ENCODE assay signal across 13 mouse cellular contexts in genomic region chr2:31026642-31027041, GRCm38 (mm10). TPM values are rescaled to one million over a fixed set of nuclear protein-coding genes. Genes with fewer than 3 reads are reported as not detected.
DNase-seq lines count a peak whose midpoint lies in the region; ATAC-seq lines count a peak whose summit lies in the region.
"Had no signal": no experiment of that assay in that cellular context is flagged by ENCODE, and none has a peak within 500 bp of the region (broad histone marks: within the 10 kb centered on the region; RNA-seq: fewer than 3 reads in every experiment).

No protein-coding gene starts in this region.

- H3K9me3 ChIP-seq in heart, embryonic 14.5 days (ENCODE audit: control insufficient read depth, low read length), result no peaks in the 10 kb centered on the region
- H3K9me3 ChIP-seq in forebrain, embryonic 10.5 days, result no peaks in the 10 kb centered on the region
- H3K9me3 ChIP-seq: hindbrain, embryonic 13.5 days; megakaryocyte, embryonic 14.5 days had no signal

- H3K27me3 ChIP-seq in heart, embryonic 14.5 days (ENCODE audit: control insufficient read depth, insufficient read depth, low read length), result no peaks in the 10 kb centered on the region
- H3K27me3 ChIP-seq in forebrain, embryonic 10.5 days (ENCODE audit: poor library complexity, severe bottlenecking), result no peaks in the 10 kb centered on the region
- H3K27me3 ChIP-seq: hindbrain, embryonic 13.5 days; megakaryocyte, embryonic 14.5 days had no signal

- peaks cover 60% of the 10 kb centered on the region for H3K36me3 ChIP-seq in heart, embryonic 14.5 days (ENCODE audit: control insufficient read depth, insufficient read depth, low read length)
- H3K36me3 ChIP-seq in forebrain, embryonic 10.5 days (replicated peaks), result peaks cover 26% of the 10 kb centered on the region

- H3K4me3 ChIP-seq in heart, embryonic 14.5 days (ENCODE audit: control insufficient read depth in 1 of 2, insufficient read depth in 1 of 2, low read depth in 1 of 2, low read length in 2 of 2), result no peak overlapping the region
- no peak overlapping the region for H3K4me3 ChIP-seq in forebrain, embryonic 10.5 days
- H3K4me3 ChIP-seq: hindbrain, embryonic 13.5 days; megakaryocyte, embryonic 14.5 days had no signal

- DNase-seq in heart, postnatal 25 days (ENCODE audit: low spot score), result no peak
- peak; percentile 25 for DNase-seq in 416B (ENCODE audit: low read depth)
- DNase-seq in CD4-positive, CD25-positive, alpha-beta regulatory T cell, adult 2 months (ENCODE audit: low read depth, low spot score), result peak; percentile 64
- no peak for DNase-seq in forebrain, embryonic 10.5 days (ENCODE audit: extremely low spot score, low spot score)
- no peak for DNase-seq in urinary bladder, adult 18-20 months (ENCODE audit: low spot score in 2 of 2)
- DNase-seq: cerebellum, adult 11-12 months; gastrocnemius, postnatal 14 days; kidney, adult 8-10 months; thymus, postnatal 36 days had no signal

- WGBS in heart, embryonic 14.5 days, result 37% methylated on average over 8 of the region's 8 CpGs
- WGBS in forebrain, embryonic 10.5 days, result 80% methylated on average over 8 of the region's 8 CpGs

- no peak overlapping the region for H3K4me2 ChIP-seq in heart, embryonic 14.5 days (ENCODE audit: low read length)
- H3K4me2 ChIP-seq: hindbrain, embryonic 13.5 days had no signal

- H3K27ac ChIP-seq in heart, embryonic 14.5 days (replicated peaks in 1 of 2; ENCODE audit: control insufficient read depth in 1 of 2, insufficient read depth in 1 of 2, low read depth in 2 of 2, low read length in 2 of 2), result peak overlapping the region; percentile 29 to 69
- no peak overlapping the region for H3K27ac ChIP-seq in forebrain, embryonic 10.5 days
- H3K27ac ChIP-seq: hindbrain, embryonic 13.5 days had no signal

- H3K4me1 ChIP-seq in heart, embryonic 14.5 days (ENCODE audit: control insufficient read depth in 2 of 2, insufficient read depth in 2 of 2, low read length in 2 of 2), result peaks cover 12 to 21% of the 10 kb centered on the region in 2 experiments
- peaks cover 9% of the 10 kb centered on the region; the same call in 1 of the 2 replicates for H3K4me1 ChIP-seq in forebrain, embryonic 10.5 days
- H3K4me1 ChIP-seq: hindbrain, embryonic 13.5 days had no signal

- no peak for ATAC-seq in heart, embryonic 14.5 days (ENCODE audit: insufficient number of reproducible peaks, insufficient read depth, low FRiP score, low read depth)
- ATAC-seq in monocyte, adult 5-6 weeks (replicated peaks; ENCODE audit: insufficient number of reproducible peaks, low FRiP score, low TSS enrichment, poor library complexity, severe bottlenecking), result 0 out of 2 replicates have a peak, but pooled peaks have one; percentile 13

- peak overlapping the region; percentile 34 for H3K9ac ChIP-seq in heart, embryonic 14.5 days (ENCODE audit: low read length)
- H3K9ac ChIP-seq: hindbrain, embryonic 13.5 days had no signal

- intact Hi-C loops in heart, postnatal 25 days (cut with DNase I), result loop anchor here (5.0 kb wide), 1 partner anchor 156 kb away; no protein-coding TSS in a partner anchor

RNA-seq across cellular contexts. Expression of gene Usp20, which starts 44.6 kb away (rescaled TPM):
- polyA plus RNA-seq in heart, embryonic 14.5 days (2014; fragmentation: Nextera tagmentation; extraction: Ambion mirVana), result 34.4 and 35.6 TPM in 2 replicates
- 10 to 100 TPM; 49.4 to 55.3 TPM for total RNA-seq in heart, postnatal 25 days (2021)
- total RNA-seq in monocyte, adult 5-6 weeks (2017), result 2.2 to 10.4 TPM (median 3.5 TPM) in 3 replicates
- 18.0 and 18.1 TPM in 2 replicates for polyA plus RNA-seq in forebrain, embryonic 10.5 days (2016; fragmentation: Nextera tagmentation; extraction: Ambion mirVana)

RNA-seq across cellular contexts. Expression of gene BC005624, which starts 44.6 kb away (rescaled TPM):
- 30.8 and 32.9 TPM in 2 replicates for polyA plus RNA-seq in heart, embryonic 14.5 days (2014; fragmentation: Nextera tagmentation; extraction: Ambion mirVana)
- 10 to 100 TPM; 18.7 to 19.1 TPM for total RNA-seq in heart, postnatal 25 days (2021)
- 95.8 to 155 TPM (median 141 TPM) in 3 replicates for total RNA-seq in monocyte, adult 5-6 weeks (2017)
- polyA plus RNA-seq in forebrain, embryonic 10.5 days (2016; fragmentation: Nextera tagmentation; extraction: Ambion mirVana), result 61.9 and 62.0 TPM in 2 replicates

RNA-seq across cellular contexts. Expression of gene Tor1a, which starts 58.9 kb away (rescaled TPM):
- 44.4 and 48.8 TPM in 2 replicates for polyA plus RNA-seq in heart, embryonic 14.5 days (2014; fragmentation: Nextera tagmentation; extraction: Ambion mirVana)
- 10 to 100 TPM; 11.2 to 12.2 TPM for total RNA-seq in heart, postnatal 25 days (2021)
- total RNA-seq in monocyte, adult 5-6 weeks (2017), result 78.8 to 178 TPM (median 108 TPM) in 3 replicates
- polyA plus RNA-seq in forebrain, embryonic 10.5 days (2016; fragmentation: Nextera tagmentation; extraction: Ambion mirVana), result 84.9 and 89.6 TPM in 2 replicates

Comparison
In these comparisons a context has a peak if more than half of its experiments do, and no peak if none do; other contexts are left out.
1. DNase-seq: peak in 416B (single experiment) and CD4-positive, CD25-positive, alpha-beta regulatory T cell, adult 2 months (single experiment); none in heart, postnatal 25 days (single experiment), forebrain, embryonic 10.5 days (single experiment) and urinary bladder, adult 18-20 months (0 of 2).